Mouse (Mus musculus) effector memory CD4-positive, alpha-beta T cell, adult 7 months (primary cell): ENCODE results near the gene Gm45521. TPM values are rescaled to one million over a fixed set of nuclear protein-coding genes. Genes with fewer than 3 reads are reported as not detected.

Source experiments
- polyA plus RNA-seq: library from polyadenylated mRNA; unstranded; fragments of 100-300 nt; shearing (Covaris generic); gene quantifications from one replicate; pipeline ENCODE4 v1.2.1, GENCODE M21; 2017

The Gm45521 gene
- not detected for polyA plus RNA-seq

GRCm38 (mm10) chr14:7957049-7957448, at the start of gene Gm45521:
Gene Gm45521 (plus strand): TSS chr14:7957288.

GRCm38 (mm10) chr14:7994271-7994767, 37.2 kb downstream of the Gm45521 start, which contains the start of gene Dnase1l3:
Gene Dnase1l3 (minus strand): TSS chr14:7994573.

GRCm38 (mm10) chr14:8002432-8003092, 45.5 kb downstream of the Gm45521 start, which contains the start of gene Abhd6:
Gene Abhd6 (plus strand): TSS chr14:8002902.

Other genes starting within 250 kb of the Gm45521 start
- gene Gm26661, start 165.7 kb upstream of the Gm45521 start, polyA plus RNA-seq, result not detected
- gene Flnb, start 139.3 kb upstream of the Gm45521 start, polyA plus RNA-seq, result 15.1 TPM
- gene Dnase1l3, start 37.3 kb downstream of the Gm45521 start, polyA plus RNA-seq, result 1.0 TPM
- 27.8 TPM for gene Abhd6, start 45.6 kb downstream of the Gm45521 start, polyA plus RNA-seq
- 27.8 TPM for gene Rpp14, start 123.1 kb downstream of the Gm45521 start, polyA plus RNA-seq
- gene Pxk, start 140.9 kb downstream of the Gm45521 start, polyA plus RNA-seq, result 53.0 TPM
- 149 TPM for gene Pdhb, start 215.7 kb downstream of the Gm45521 start, polyA plus RNA-seq